Mouse (Mus musculus) limb, embryonic 14.5 days (tissue): ENCODE measurements at regions not wholly inside any gene's neighbourhood (a gene's known extent, or its start where the extent isn't known, plus 50 kb on each side); places are given as distances from the start of the nearest gene placed in this dataset.
A peak's percentile ranks its signal among the peaks of the same experiment; 100 is the strongest.

Source experiments
- ATAC-seq: fragments of 200-750 bp; cut with Nextera tagmentation; 2 replicates; pipeline ENCODE4 v1.8.0; 2017; ENCODE audit warnings: low read depth, moderate number of reproducible peaks, moderate TSS enrichment; ENCODE audit not compliant: low FRiP score
- DNase-seq: peaks from one replicate; pipeline ENCODE4 v3.0.0-alpha.2; 2015; ENCODE audit warnings: low spot score
- H3K27ac ChIP-seq: fragments of 300-500 bp; sonication (generic); replicated peaks from 2 replicates; pipeline ENCODE4 v1.5.1; 2014; ENCODE audit warnings: low read depth, mild to moderate bottlenecking, low read length, moderate library complexity, mixed read lengths
- H3K27me3 ChIP-seq: fragments of 300-500 bp; sonication (generic); 2 replicates; pipeline ENCODE4 v1.6.1; 2014; ENCODE audit warnings: low read length, mixed read lengths; ENCODE audit not compliant: control insufficient read depth, insufficient read depth
- H3K36me3 ChIP-seq: fragments of 300-500 bp; sonication (generic); 2 replicates; pipeline ENCODE4 v1.6.1; 2014; ENCODE audit warnings: mild to moderate bottlenecking, low read length, moderate library complexity, mixed read lengths; ENCODE audit not compliant: control insufficient read depth, insufficient read depth
- H3K4me1 ChIP-seq: fragments of 300-500 bp; sonication (generic); 2 replicates; pipeline ENCODE4 v1.6.1; 2014; ENCODE audit warnings: antibody characterized with exemption, low read length, mixed read lengths; ENCODE audit not compliant: control insufficient read depth, insufficient read depth
- H3K4me2 ChIP-seq: fragments of 300-500 bp; sonication (generic); replicated peaks from 2 replicates; pipeline ENCODE4 v1.6.1; 2014; ENCODE audit warnings: low read depth, mild to moderate bottlenecking, low read length, moderate library complexity; ENCODE audit not compliant: severe bottlenecking
- H3K4me3 ChIP-seq: fragments of 300-500 bp; sonication (generic); replicated peaks from 2 replicates; pipeline ENCODE4 v1.5.1; 2014; ENCODE audit warnings: low read length
- H3K9ac ChIP-seq: fragments of 300-500 bp; sonication (generic); 2 replicates; pipeline ENCODE4 v1.6.1; 2014; ENCODE audit warnings: mild to moderate bottlenecking, low read depth, low read length, moderate library complexity; ENCODE audit not compliant: severe bottlenecking
- H3K9me3 ChIP-seq: fragments of 300-500 bp; sonication (generic); 2 replicates; pipeline ENCODE4 v1.6.1; 2016; ENCODE audit warnings: low read length; ENCODE audit not compliant: control insufficient read depth
- POLR2A ChIP-seq: fragments of 200-500 bp; IDR thresholded peaks from 2 replicates; pipeline ENCODE4 v1.8.0; 2012; ENCODE audit warnings: inconsistent platforms, mild to moderate bottlenecking, moderate library complexity, borderline replicate concordance; ENCODE audit not compliant: insufficient read depth, insufficient read length; ENCODE audit errors: extremely low read depth
- WGBS: fragments of 180-500 bp; shearing (Covaris S2); extraction: QIAGEN DNeasy Blood & Tissue Kit; methylation state at CpG from one replicate; pipeline ENCODE4 v1.1.7; 2014; 5-methylcytosine and 5-hydroxymethylcytosine counted together

DNA sequence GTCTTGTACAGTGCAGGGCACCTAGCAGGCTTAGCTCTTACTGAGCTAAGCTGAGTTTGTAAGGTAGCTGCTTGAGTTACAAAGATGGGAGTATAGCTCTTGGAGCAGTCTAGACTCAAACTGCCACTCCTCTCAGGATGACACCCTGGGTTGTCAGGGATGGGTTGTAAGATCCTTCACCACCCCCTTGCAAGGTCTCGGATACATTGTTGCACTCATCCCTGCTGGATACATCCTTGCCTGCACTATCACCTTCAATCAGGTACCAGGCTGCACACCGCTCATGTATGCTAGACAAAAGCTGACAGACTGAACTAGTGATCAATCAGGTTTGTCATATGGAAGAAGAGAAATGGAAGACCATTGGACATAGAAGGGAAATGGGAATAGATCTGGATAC is 390.4 kb upstream of the Trpc7 start:
- Histone ChIP-seq H3K27ac (no peak overlapping the region), H3K4me3 (no peak overlapping the region), H3K9ac (no peak overlapping the region), H3K27me3 (no peaks in the 10 kb centered on the region), H3K4me2 (no peak overlapping the region), H3K36me3 (no peaks in the 10 kb centered on the region), H3K9me3 (no peaks in the 10 kb centered on the region), H3K4me1 (no peaks in the 10 kb centered on the region)
- 85% methylated on average over 2 of the region's 2 CpGs for WGBS
- ATAC-seq (no peak), DNase-seq (no peak)
- TF ChIP-seq POLR2A: no peak

DNA sequence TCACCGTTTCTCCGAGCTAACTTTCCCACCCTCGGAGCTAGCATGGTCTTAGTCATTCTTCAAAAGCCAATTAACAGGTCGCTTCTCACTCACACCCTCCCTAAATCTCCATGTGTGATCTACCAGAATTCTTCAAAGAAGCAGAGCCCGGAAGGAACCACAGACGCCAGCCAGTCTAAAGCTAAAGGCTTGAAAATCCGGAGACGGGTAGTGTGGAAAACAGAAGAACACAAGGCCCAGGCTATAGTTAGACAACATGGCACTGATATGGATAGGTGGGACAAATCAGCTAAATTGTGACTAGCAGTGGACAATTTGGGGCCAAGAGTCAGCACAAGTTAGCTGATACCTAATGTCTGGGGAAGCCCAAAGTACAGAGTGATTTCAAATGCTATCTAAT is 387.0 kb upstream of the Trpc7 start:
- DNase-seq: no peak
- TF ChIP-seq POLR2A: no peak
- H3K27ac ChIP-seq: no peak overlapping the region

DNA sequence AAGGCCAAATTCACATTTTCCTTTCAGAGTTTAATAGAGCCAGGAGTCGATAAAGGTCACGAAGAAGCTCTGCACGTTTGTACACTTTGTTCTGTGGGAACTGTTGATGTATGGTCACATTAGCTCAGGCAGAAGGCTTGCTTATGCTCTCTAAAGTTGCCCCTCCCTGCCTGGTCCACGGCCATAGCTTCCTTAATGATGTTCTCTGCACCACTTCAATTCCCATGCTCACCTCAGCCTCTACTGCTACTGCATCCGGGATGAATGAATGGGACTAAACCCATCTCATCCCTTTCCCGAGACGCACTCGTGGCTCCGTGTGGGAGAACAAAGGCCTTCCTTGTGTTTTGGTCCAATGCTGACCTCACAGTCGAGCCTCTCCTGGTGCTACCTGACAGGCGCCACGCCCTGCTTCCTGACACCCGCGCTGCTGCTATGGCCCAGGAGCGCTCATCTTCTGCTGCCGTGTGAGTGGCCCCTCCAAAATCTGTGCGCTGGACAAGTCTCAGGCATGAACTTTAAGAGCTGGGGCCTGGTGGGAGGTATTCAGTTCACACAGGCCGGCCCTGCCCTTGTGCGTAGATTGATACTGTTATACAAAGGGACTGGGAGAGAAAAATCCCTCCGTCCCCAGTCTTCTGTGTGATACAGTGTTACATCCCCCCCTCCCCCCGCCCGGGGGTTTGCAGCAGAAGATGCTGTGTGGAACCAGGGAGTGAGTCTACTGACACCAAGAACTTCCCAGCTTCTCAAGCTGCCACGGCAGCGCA is 386.3 kb upstream of the Trpc7 start:
- WGBS: 49% methylated on average over 24 of the region's 24 CpGs

More for the DNA sequence above, 387.0 kb upstream of the Trpc7 start:
- Histone ChIP-seq H3K9me3 (no peaks in the 10 kb centered on the region), H3K27me3 (no peaks in the 10 kb centered on the region), H3K9ac (no peak overlapping the region), H3K4me2 (no peak overlapping the region), H3K4me1 (no peaks in the 10 kb centered on the region), H3K36me3 (no peaks in the 10 kb centered on the region), H3K4me3 (no peak overlapping the region)
- 34% methylated on average over 8 of the region's 8 CpGs for WGBS
- ATAC-seq: no peak

DNA sequence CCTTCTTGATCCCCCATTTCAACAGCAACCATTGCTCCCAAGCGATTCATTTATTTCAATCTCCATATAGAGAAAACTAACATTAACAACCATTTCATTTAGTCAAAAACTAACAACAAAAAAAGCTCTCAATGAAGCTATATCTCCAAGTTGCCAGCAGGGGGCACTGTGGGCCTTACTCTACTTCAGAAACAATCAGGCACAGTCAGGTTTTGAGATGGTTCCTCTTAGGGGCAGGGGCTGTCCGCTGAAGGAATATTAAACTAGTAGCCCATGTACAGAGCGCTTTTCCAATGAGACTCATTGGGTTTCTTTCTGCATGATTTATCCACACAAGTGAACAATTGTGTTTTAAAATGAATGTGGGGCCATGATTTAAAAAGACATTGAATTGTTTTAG is 385.7 kb upstream of the Trpc7 start:
- no peak overlapping the region for H3K27ac ChIP-seq
- WGBS: 19% methylated on average over 3 of the region's 3 CpGs
- no peaks in the 10 kb centered on the region for H3K4me1 ChIP-seq
- no peak for TF ChIP-seq POLR2A
- H3K36me3 ChIP-seq: no peaks in the 10 kb centered on the region
- peak; percentile 67 for DNase-seq
- no peak overlapping the region for H3K9ac ChIP-seq
- no peaks in the 10 kb centered on the region for H3K27me3 ChIP-seq
- ATAC-seq: no peak
- H3K4me2 ChIP-seq: no peak overlapping the region
- H3K9me3 ChIP-seq: no peaks in the 10 kb centered on the region
- no peak overlapping the region for H3K4me3 ChIP-seq

More for the DNA sequence above, 386.3 kb upstream of the Trpc7 start:
- no peak for TF ChIP-seq POLR2A
- Histone ChIP-seq H3K9me3 (no peaks in the 10 kb centered on the region), H3K4me3 (no peak overlapping the region), H3K4me1 (no peaks in the 10 kb centered on the region), H3K27ac (no peak overlapping the region), H3K36me3 (no peaks in the 10 kb centered on the region), H3K27me3 (no peaks in the 10 kb centered on the region), H3K4me2 (no peak overlapping the region), H3K9ac (no peak overlapping the region)
- DNase-seq (no peak), ATAC-seq (no peak)

DNA sequence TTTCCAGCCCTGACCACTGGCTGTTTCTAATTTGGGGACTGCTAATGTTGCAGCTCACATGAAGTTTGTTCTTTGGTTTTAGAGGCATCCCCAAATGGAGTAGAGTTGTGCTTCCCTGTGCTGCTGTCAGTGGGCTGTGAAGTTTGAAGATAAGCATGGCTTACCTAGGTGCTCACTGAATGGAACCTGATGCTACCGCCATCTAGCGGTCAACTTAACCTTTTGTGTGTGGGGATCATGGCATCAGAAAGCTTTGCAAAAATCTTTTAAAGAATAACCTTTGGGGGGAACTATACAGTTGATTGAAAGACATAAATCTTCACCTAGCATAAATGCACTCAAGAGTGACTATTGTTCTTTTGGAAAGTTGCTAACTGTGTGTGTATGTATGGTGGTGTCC is 382.8 kb upstream of the Trpc7 start:
- H3K27ac ChIP-seq: no peak overlapping the region
- TF ChIP-seq POLR2A: no peak
- no peak overlapping the region for H3K4me2 ChIP-seq
- H3K4me1 ChIP-seq: no peaks in the 10 kb centered on the region
- 10% methylated on average over 2 of the region's 2 CpGs for WGBS
- DNase-seq: peak; percentile 30
- no peak for ATAC-seq
- no peaks in the 10 kb centered on the region for H3K36me3 ChIP-seq
- H3K27me3 ChIP-seq: no peaks in the 10 kb centered on the region
- H3K9ac ChIP-seq: no peak overlapping the region
- H3K4me3 ChIP-seq: no peak overlapping the region
- no peaks in the 10 kb centered on the region for H3K9me3 ChIP-seq
